In genomic region chr7:100046486-100046885, GRCm38 (mm10) we compare ENCODE assay signal across 18 mouse cellular contexts. TPM values are rescaled to one million over a fixed set of nuclear protein-coding genes. Genes with fewer than 3 reads are reported as not detected.
DNase-seq lines count a peak whose midpoint lies in the region; ATAC-seq and TF ChIP-seq lines count a peak whose summit lies in the region.
"Had no signal": no experiment of that assay in that cellular context is flagged by ENCODE, and none has a peak within 500 bp of the region (broad histone marks: within the 10 kb centered on the region; RNA-seq: fewer than 3 reads in every experiment).

No protein-coding gene starts in this region.

- ATAC-seq in neural tube, embryonic 15.5 days (ENCODE audit: low FRiP score) = no peak
- ATAC-seq: forebrain, embryonic 16.5 days; midbrain, embryonic 16.5 days had no signal

- peaks cover 9% of the 10 kb centered on the region for H3K4me1 ChIP-seq in kidney, adult 2 months (ENCODE audit: control insufficient read depth, insufficient read depth, low read length)
- H3K4me1 ChIP-seq in neural tube, embryonic 15.5 days = no peaks in the 10 kb centered on the region
- H3K4me1 ChIP-seq: neural tube, embryonic 13.5 days had no signal

- no peaks in the 10 kb centered on the region for H3K27me3 ChIP-seq in kidney, adult 2 months (replicated peaks; ENCODE audit: control insufficient read depth, insufficient read depth, low read length)
- H3K27me3 ChIP-seq in neural tube, embryonic 15.5 days (replicated peaks) = no peaks in the 10 kb centered on the region; the same call in 1 of the 2 replicates
- H3K27me3 ChIP-seq: lung, embryonic 15.5 days had no signal

- DNase-seq in adrenal gland, adult (ENCODE audit: inconsistent age in 2 of 2, low spot score in 1 of 2) = peak; percentile 59 to 85
- no peak for DNase-seq in adrenal gland, postnatal 4 days (ENCODE audit: low spot score in 2 of 2)
- peak; percentile 55 for DNase-seq in kidney, adult 2 months
- no peak for DNase-seq in kidney, adult 11 months
- peak; percentile 37 for DNase-seq in 3134 (ENCODE audit: extremely low read depth, insufficient read length, low spot score)
- DNase-seq in adrenal gland, postnatal 14 days = peak; percentile 64
- DNase-seq in urinary bladder, postnatal 4 days (ENCODE audit: low spot score in 2 of 2) = no peak
- DNase-seq: embryo, embryonic 11 days; gastrocnemius, postnatal 25 days; heart, postnatal 4 days; liver had no signal

- 56% methylated on average over 2 of the region's 2 CpGs for WGBS in kidney, adult 2 months
- WGBS in neural tube, embryonic 15.5 days = 72% methylated on average over 2 of the region's 2 CpGs

- H3K36me3 ChIP-seq in kidney, adult 2 months (ENCODE audit: control insufficient read depth, insufficient read depth, low read length) = no peaks in the 10 kb centered on the region
- no peaks in the 10 kb centered on the region for H3K36me3 ChIP-seq in neural tube, embryonic 15.5 days
- H3K36me3 ChIP-seq: lung, embryonic 15.5 days; neural tube, embryonic 13.5 days had no signal

- no peak overlapping the region for H3K9ac ChIP-seq in neural tube, embryonic 15.5 days (replicated peaks)
- H3K9ac ChIP-seq: lung, embryonic 15.5 days; neural tube, embryonic 13.5 days had no signal

- H3K27ac ChIP-seq in kidney, adult 2 months (ENCODE audit: insufficient read depth, low read depth, low read length) = no peak overlapping the region
- H3K27ac ChIP-seq in neural tube, embryonic 15.5 days (replicated peaks) = no peak overlapping the region
- H3K27ac ChIP-seq: lung, embryonic 15.5 days; neural tube, embryonic 13.5 days had no signal

- no peak for TF ChIP-seq POLR2A in kidney, adult 2 months (IDR thresholded peaks at IDR 0.05; ENCODE audit: low read depth, low read length)

- no peak overlapping the region for H3K4me2 ChIP-seq in neural tube, embryonic 15.5 days
- H3K4me2 ChIP-seq: heart, embryonic 11.5 days; lung, embryonic 15.5 days; neural tube, embryonic 13.5 days had no signal

- no peak overlapping the region for H3K4me3 ChIP-seq in kidney, adult 2 months (ENCODE audit: insufficient read depth, low read depth, low read length)
- H3K4me3 ChIP-seq in neural tube, embryonic 15.5 days (replicated peaks) = no peak overlapping the region
- H3K4me3 ChIP-seq: lung, embryonic 15.5 days; neural tube, embryonic 13.5 days had no signal

- no peaks in the 10 kb centered on the region for H3K9me3 ChIP-seq in neural tube, embryonic 15.5 days (replicated peaks)
- H3K9me3 ChIP-seq: lung, embryonic 15.5 days; neural tube, embryonic 13.5 days had no signal

- no peak for TF ChIP-seq CTCF in kidney, adult 2 months (conservative IDR thresholded peaks at IDR 0.05; ENCODE audit: insufficient read depth, insufficient read length, low read depth, low read length)

RNA-seq across cellular contexts. Expression of gene Chrdl2, which starts 40.5 kb away (rescaled TPM):
- not detected for total RNA-seq in adrenal gland, postnatal 4 days (2021)
- 0.23 and 0.36 TPM in 2 replicates for polyA plus RNA-seq in kidney, adult 2 months (2012; rRNA removed)
- 0.26 TPM in 1 of 2 replicates, not detected in the other for total RNA-seq in adrenal gland, postnatal 14 days (2021)
- polyA plus RNA-seq in neural tube, embryonic 15.5 days (2015; fragmentation: Nextera tagmentation; extraction: Ambion mirVana) = 0.28 and 0.37 TPM in 2 replicates
- total RNA-seq: heart, postnatal 4 days; megakaryocyte progenitor cell, adult 5-6 weeks had no signal
- polyA plus RNA-seq: lung, embryonic 15.5 days had no signal

Comparison
In these comparisons a context has a peak if more than half of its experiments do, and no peak if none do; other contexts are left out.
1. DNase-seq: peak in adrenal gland, adult (2 of 2), kidney, adult 2 months (single experiment), 3134 (single experiment) and adrenal gland, postnatal 14 days (single experiment); none in adrenal gland, postnatal 4 days (0 of 2), kidney, adult 11 months (single experiment) and urinary bladder, postnatal 4 days (0 of 2).